Mouse (Mus musculus) liver, adult 10 weeks (tissue): Measurements from ENCODE around the gene Hirip3. TPM values are rescaled to one million over a fixed set of nuclear protein-coding genes. Genes with fewer than 3 reads are reported as not detected.

Experiments used
- polyA plus RNA-seq: library from polyadenylated mRNA; stranded (reverse); fragments of 350-450 nt; fragmentation: Illumina TruSeq; extraction: RNeasy Lipid Tissue Mini Kit (QIAGEN cat#74804); gene quantifications from one replicate; pipeline ENCODE4 v1.2.3, GENCODE M21; 2014; ENCODE audit warnings: low read depth, low replicate concordance

The Hirip3 gene
- 3.6 TPM for polyA plus RNA-seq

GRCm38 (mm10) chr7:126861429-126862130 is at the start of gene Hirip3:
Gene Hirip3 (plus strand): TSS chr7:126861972.

DNA sequence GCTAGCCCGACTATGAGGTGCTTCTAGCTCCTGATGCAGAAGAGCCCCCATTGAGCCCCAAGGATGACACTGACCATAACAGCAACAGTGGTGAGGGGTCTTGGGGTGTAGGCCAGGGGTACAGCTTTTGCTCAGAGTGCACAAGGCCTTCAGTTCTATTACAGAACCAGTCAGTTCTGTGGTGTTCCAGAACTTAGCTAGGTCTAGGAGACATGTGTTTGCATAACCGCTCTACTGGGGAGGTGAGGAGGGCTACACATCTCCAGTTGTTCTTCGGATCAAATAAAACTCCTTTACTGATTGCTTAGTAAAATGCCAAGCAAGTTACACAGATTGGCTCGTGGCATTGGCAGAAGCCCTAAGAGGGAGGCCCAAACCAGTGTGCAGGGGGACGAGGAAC is 30.2 kb upstream of the Hirip3 start, which contains the start of gene 4930451I11Rik:
Gene 4930451I11Rik (minus strand): TSS at position 101 of the 400 bp plus-strand sequence.

DNA sequence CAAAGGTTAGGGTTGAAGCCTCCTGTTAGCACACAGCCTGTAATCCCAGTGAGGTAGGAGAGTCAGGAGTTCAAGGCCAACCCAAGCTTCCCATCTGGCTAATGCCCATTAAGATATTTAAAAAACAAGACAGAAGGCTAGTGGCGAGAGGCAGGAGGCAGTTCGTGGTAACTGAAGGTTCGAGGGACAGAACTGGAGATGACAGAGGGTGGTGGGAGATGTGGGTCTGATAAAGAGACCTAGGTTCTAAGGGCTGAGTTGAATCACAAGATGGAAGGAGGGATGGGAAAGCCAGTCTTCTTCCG is 14.7 kb upstream of the Hirip3 start, which contains the start of gene Doc2a:
Gene Doc2a (plus strand): TSS at position 301 of the 305 bp plus-strand sequence.

DNA sequence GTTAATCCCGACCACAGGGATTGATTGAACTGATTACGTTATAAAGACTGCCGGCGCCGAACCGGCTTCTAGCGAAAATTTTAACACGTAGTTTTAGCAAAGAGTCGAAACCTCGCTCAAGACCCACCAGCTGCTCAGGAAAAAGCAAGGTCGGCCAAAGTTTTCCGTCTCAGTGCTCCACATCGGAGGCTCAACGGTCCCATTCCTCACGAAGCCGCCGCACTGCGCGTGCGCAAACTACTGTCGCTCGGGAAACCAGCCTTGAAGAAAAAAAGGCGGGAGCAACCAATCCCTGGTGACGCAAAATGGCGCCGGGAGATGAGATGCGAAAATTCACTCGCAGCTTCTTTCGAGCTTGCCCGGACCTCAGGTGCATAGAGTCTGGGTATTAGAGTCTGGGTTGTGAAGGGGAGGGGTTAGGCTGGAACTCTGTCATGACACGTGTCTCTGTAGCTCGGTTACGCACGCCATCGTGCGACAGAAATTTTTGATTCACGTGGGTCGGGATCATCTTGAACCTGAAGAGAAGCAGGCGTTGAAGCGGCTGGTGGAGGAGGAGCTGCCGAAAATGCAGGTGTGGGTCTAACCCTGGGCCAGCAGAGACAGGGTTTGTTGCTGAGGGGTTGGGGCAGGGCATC is 494 bp downstream of the Hirip3 start, which contains the start of gene Ino80e:
Gene Ino80e (minus strand): TSS at position 231 of the 638 bp plus-strand sequence.

GRCm38 (mm10) chr7:126884286-126885164 is 22.8 kb downstream of the Hirip3 start, which contains the start of gene Taok2:
Gene Taok2 (minus strand): TSS chr7:126884703.

Other genes with a start within 250 kb of the Hirip3 start
- gene Nupr1, start 231.1 kb upstream of the Hirip3 start, polyA plus RNA-seq = not detected
- gene Sgf29, start 212.7 kb upstream of the Hirip3 start, polyA plus RNA-seq = 4.4 TPM
- 1,146 TPM for gene Sult1a1, start 185.5 kb upstream of the Hirip3 start, polyA plus RNA-seq
- not detected for gene Bola2, start 166.6 kb upstream of the Hirip3 start, polyA plus RNA-seq
- gene Slx1b, start 166.2 kb upstream of the Hirip3 start, polyA plus RNA-seq = 2.0 TPM
- 2.7 TPM for gene Coro1a, start 154.2 kb upstream of the Hirip3 start, polyA plus RNA-seq
- gene Mapk3, start 102.4 kb upstream of the Hirip3 start, polyA plus RNA-seq = 5.9 TPM
- gene Gdpd3, start 95.6 kb upstream of the Hirip3 start, polyA plus RNA-seq = not detected
- 10.0 TPM for gene Ypel3, start 85.0 kb upstream of the Hirip3 start, polyA plus RNA-seq
- not detected for gene Tbx6, start 80.5 kb upstream of the Hirip3 start, polyA plus RNA-seq
- gene Ppp4c, start 69.5 kb upstream of the Hirip3 start, polyA plus RNA-seq = 19.8 TPM
- not detected for gene Fam57b, start 64.3 kb upstream of the Hirip3 start, polyA plus RNA-seq
- gene 4930451I11Rik, start 30.3 kb upstream of the Hirip3 start, polyA plus RNA-seq = not detected
- not detected for gene Doc2a, start 14.6 kb upstream of the Hirip3 start, polyA plus RNA-seq
- gene Ino80e, start 405 bp downstream of the Hirip3 start, polyA plus RNA-seq = 4.8 TPM
- 3.4 TPM for gene Taok2, start 22.7 kb downstream of the Hirip3 start, polyA plus RNA-seq
- gene Tmem219, start 60.9 kb downstream of the Hirip3 start, polyA plus RNA-seq = 16.3 TPM
- 1.7 TPM for gene Kctd13, start 66.9 kb downstream of the Hirip3 start, polyA plus RNA-seq
- not detected for gene Asphd1, start 87.6 kb downstream of the Hirip3 start, polyA plus RNA-seq
- not detected for gene Sez6l2, start 88.6 kb downstream of the Hirip3 start, polyA plus RNA-seq
- gene Cdipt, start 113.9 kb downstream of the Hirip3 start, polyA plus RNA-seq = 7.8 TPM
- gene Cdiptos, start 114.1 kb downstream of the Hirip3 start, polyA plus RNA-seq = not detected
- 0.53 TPM for gene Mvp, start 152.6 kb downstream of the Hirip3 start, polyA plus RNA-seq
- gene Pagr1b, start 154.5 kb downstream of the Hirip3 start, polyA plus RNA-seq = 1.3 TPM
- not detected for gene Pagr1a, start 155.4 kb downstream of the Hirip3 start, polyA plus RNA-seq
- 0.53 TPM for gene Gm42742, start 159.1 kb downstream of the Hirip3 start, polyA plus RNA-seq
- gene Prrt2, start 159.2 kb downstream of the Hirip3 start, polyA plus RNA-seq = not detected
- 12.5 TPM for gene Maz, start 165.1 kb downstream of the Hirip3 start, polyA plus RNA-seq
- gene Kif22, start 180.5 kb downstream of the Hirip3 start, polyA plus RNA-seq = not detected
- gene Zg16, start 225.4 kb downstream of the Hirip3 start, polyA plus RNA-seq = not detected
- gene AI467606, start 229.4 kb downstream of the Hirip3 start, polyA plus RNA-seq = 0.45 TPM